ENCODE assay signal across 8 mouse cellular contexts in genomic region chr7:12478158-12479008, GRCm38 (mm10). TPM values are rescaled to one million over a fixed set of nuclear protein-coding genes. Genes with fewer than 3 reads are reported as not detected.
DNase-seq lines count a peak whose midpoint lies in the region; ATAC-seq lines count a peak whose summit lies in the region.

TSS of gene Zfp606 (plus strand) at chr7:12478293.

- peak; percentile 93 for DNase-seq in 416B (ENCODE audit: low read depth)
- peak; percentile 54 to 77 for DNase-seq in adrenal gland, postnatal 4 days (ENCODE audit: low spot score in 2 of 2)
- peak; percentile 97 for DNase-seq in embryonic facial prominence, embryonic 14.5 days (ENCODE audit: low spot score)
- peak; percentile 88 to 90 for DNase-seq in heart, adult 9 months (ENCODE audit: low spot score in 2 of 2)
- peak; percentile 41 to 48 for DNase-seq in monocyte, adult 2 months (ENCODE audit: low read depth in 1 of 2, low spot score in 2 of 2)
- peak; percentile 83 to 85 for DNase-seq in spleen, postnatal 36 days (ENCODE audit: low spot score in 2 of 2)

- H3K27ac ChIP-seq in embryonic facial prominence, embryonic 14.5 days (replicated peaks; ENCODE audit: low read depth, low read length): peak within 1 kb of the TSS; percentile 93
- peak within 1 kb of the TSS; percentile 83 for H3K27ac ChIP-seq in kidney, embryonic 14.5 days (ENCODE audit: low read depth, low read length)
- H3K27ac ChIP-seq in limb, embryonic 15.5 days: peak within 1 kb of the TSS; percentile 89

- ATAC-seq in embryonic facial prominence, embryonic 14.5 days (ENCODE audit: low read depth): peak; percentile 98
- ATAC-seq in kidney, embryonic 14.5 days (ENCODE audit: low FRiP score, low TSS enrichment): peak; percentile 98
- peak; percentile 94 for ATAC-seq in limb, embryonic 15.5 days (ENCODE audit: insufficient number of reproducible peaks, low FRiP score, low TSS enrichment, low read depth)

- H3K9me3 ChIP-seq in embryonic facial prominence, embryonic 14.5 days (ENCODE audit: control insufficient read depth, low read length): peaks cover 17% of the 10 kb centered on the region; the same call in 1 of the 2 replicates
- peaks cover 16% of the 10 kb centered on the region for H3K9me3 ChIP-seq in kidney, embryonic 14.5 days (ENCODE audit: control insufficient read depth, low read length)
- no peaks in the 10 kb centered on the region for H3K9me3 ChIP-seq in limb, embryonic 15.5 days

- WGBS in embryonic facial prominence, embryonic 14.5 days: 0% methylated on average over 44 of the region's 53 CpGs
- under 1% methylated on average over 53 of the region's 53 CpGs for WGBS in kidney, embryonic 14.5 days
- WGBS in limb, embryonic 15.5 days: 1% methylated on average over 50 of the region's 53 CpGs

- H3K36me3 ChIP-seq in embryonic facial prominence, embryonic 14.5 days (ENCODE audit: control insufficient read depth, insufficient read depth, low read length): peaks cover 34% of the 10 kb centered on the region
- H3K36me3 ChIP-seq in kidney, embryonic 14.5 days (ENCODE audit: control insufficient read depth, insufficient read depth, low read length): peaks cover 32% of the 10 kb centered on the region
- peaks cover 31% of the 10 kb centered on the region for H3K36me3 ChIP-seq in limb, embryonic 15.5 days

- peak within 1 kb of the TSS; percentile 96 for H3K9ac ChIP-seq in embryonic facial prominence, embryonic 14.5 days (ENCODE audit: low read depth, low read length)
- peak within 1 kb of the TSS; percentile 85 for H3K9ac ChIP-seq in kidney, embryonic 14.5 days (ENCODE audit: low read depth, low read length)
- peak within 1 kb of the TSS; percentile 97 for H3K9ac ChIP-seq in limb, embryonic 15.5 days

- H3K4me3 ChIP-seq in embryonic facial prominence, embryonic 14.5 days (ENCODE audit: low read depth, low read length): peak within 1 kb of the TSS; percentile 97
- peak within 1 kb of the TSS; percentile 66 for H3K4me3 ChIP-seq in kidney, embryonic 14.5 days (ENCODE audit: low read length)
- H3K4me3 ChIP-seq in limb, embryonic 15.5 days: peak within 1 kb of the TSS; percentile 64

- no peaks in the 10 kb centered on the region for H3K27me3 ChIP-seq in embryonic facial prominence, embryonic 14.5 days (replicated peaks; ENCODE audit: control insufficient read depth, insufficient read depth, low read length)
- no peaks in the 10 kb centered on the region for H3K27me3 ChIP-seq in kidney, embryonic 14.5 days (ENCODE audit: control insufficient read depth, insufficient read depth, low read length)
- no peaks in the 10 kb centered on the region for H3K27me3 ChIP-seq in limb, embryonic 15.5 days

- peak within 1 kb of the TSS; percentile 66 for H3K4me2 ChIP-seq in embryonic facial prominence, embryonic 14.5 days (ENCODE audit: low read depth, low read length)
- H3K4me2 ChIP-seq in kidney, embryonic 14.5 days (replicated peaks; ENCODE audit: low read depth, low read length): peak within 1 kb of the TSS; percentile 55
- H3K4me2 ChIP-seq in limb, embryonic 15.5 days: peak within 1 kb of the TSS; percentile 43

- no peaks in the 10 kb centered on the region for H3K4me1 ChIP-seq in embryonic facial prominence, embryonic 14.5 days (ENCODE audit: control insufficient read depth, insufficient read depth, low read length)
- 0 out of 2 replicates have a peak, but pooled peaks cover 6% of the 10 kb centered on the region for H3K4me1 ChIP-seq in kidney, embryonic 14.5 days (ENCODE audit: control insufficient read depth, insufficient read depth, low read length)
- 0 out of 2 replicates have a peak, but pooled peaks cover 4% of the 10 kb centered on the region for H3K4me1 ChIP-seq in limb, embryonic 15.5 days

RNA-seq across cellular contexts. Expression of gene Zfp606, which starts in this region (rescaled TPM):
- 10 to 100 TPM; 22.6 to 24.5 TPM for total RNA-seq in adrenal gland, postnatal 4 days (2021)
- 21.8 and 22.3 TPM in 2 replicates for polyA plus RNA-seq in embryonic facial prominence, embryonic 14.5 days (2014; fragmentation: Nextera tagmentation; extraction: Ambion mirVana)
- polyA plus RNA-seq in kidney, embryonic 14.5 days (2014; fragmentation: Nextera tagmentation; extraction: Ambion mirVana): 22.5 and 31.1 TPM in 2 replicates
- polyA plus RNA-seq in limb, embryonic 15.5 days (2015; fragmentation: Nextera tagmentation; extraction: Ambion mirVana): 17.2 and 18.2 TPM in 2 replicates

Comparison
In these comparisons a context has a peak if more than half of its experiments do, and no peak if none do; other contexts are left out.
1. Peak in every context shown above with its lines: DNase-seq, ATAC-seq, H3K4me3 ChIP-seq and H3K27ac ChIP-seq.
2. DNase-seq: peak in every context shown above with its lines; median percentile 97 in embryonic facial prominence, embryonic 14.5 days; 93 in 416B; 89 in heart, adult 9 months; 84 in spleen, postnatal 36 days; 66 in adrenal gland, postnatal 4 days; 44 in monocyte, adult 2 months.